Mouse (Mus musculus) R1 (cell line): Measurements from ENCODE around the gene Tmem88.

ENCODE experiments used
- DNase-seq: peaks from one replicate; pipeline ENCODE4 v3.0.0-alpha.2; 2018; ENCODE audit warnings: low read depth, low spot score

The Tmem88 gene

DNA sequence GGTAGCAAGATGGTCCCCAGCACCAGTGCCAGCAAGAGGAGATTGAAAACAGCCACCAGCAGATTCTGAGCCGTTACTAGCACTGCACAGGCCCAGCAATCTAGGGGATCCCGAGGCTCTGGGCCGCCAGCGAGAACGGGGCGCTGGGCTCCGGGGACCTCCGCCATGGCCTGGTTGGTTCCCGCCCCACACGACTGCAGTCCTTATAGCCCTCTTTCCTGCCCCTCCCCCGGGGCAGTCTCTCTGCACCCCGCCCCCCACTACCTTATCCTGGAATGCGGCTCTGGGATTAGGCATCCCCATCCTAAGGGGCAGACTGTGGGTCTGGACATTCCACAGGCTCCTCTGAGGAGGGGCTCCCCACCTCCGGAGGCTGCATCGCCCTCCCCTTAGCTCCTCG lies at the start of gene Tmem88:
Gene Tmem88, minus strand, starts transcription at position 176 of the 400 bp plus-strand sequence.
- DNase-seq: peak; percentile 91

- no peak for DNase-seq
Observed at GRCm38 (mm10) chr11:69447299-69447698, 49.3 kb upstream of the Tmem88 start.

- peak; percentile 71 for DNase-seq
Observed at GRCm38 (mm10) chr11:69443328-69443727, 45.3 kb upstream of the Tmem88 start.

GRCm38 (mm10) chr11:69437291-69437690 lies 39.3 kb upstream of the Tmem88 start:
- peak; percentile 51 for DNase-seq

- no peak for DNase-seq
Observed at GRCm38 (mm10) chr11:69433189-69433588, 35.2 kb upstream of the Tmem88 start.

DNA sequence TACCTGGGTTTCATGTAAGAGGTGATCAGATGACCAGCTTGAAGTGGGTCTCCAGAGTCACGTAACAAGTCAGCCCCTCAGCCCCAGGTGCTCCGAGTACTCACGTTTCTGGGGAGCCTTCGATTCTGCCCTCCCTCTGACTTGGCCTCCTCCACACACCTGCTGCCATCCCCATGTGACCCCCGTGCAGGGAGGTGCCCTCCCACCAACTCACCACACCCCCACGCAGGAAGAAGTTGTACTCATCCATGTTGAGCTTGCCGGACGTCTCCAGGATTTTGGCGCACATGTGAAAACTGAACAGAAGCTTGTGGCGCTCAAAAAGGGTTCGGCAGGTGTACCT lies 34.6 kb upstream of the Tmem88 start:
- DNase-seq: no peak

DNA sequence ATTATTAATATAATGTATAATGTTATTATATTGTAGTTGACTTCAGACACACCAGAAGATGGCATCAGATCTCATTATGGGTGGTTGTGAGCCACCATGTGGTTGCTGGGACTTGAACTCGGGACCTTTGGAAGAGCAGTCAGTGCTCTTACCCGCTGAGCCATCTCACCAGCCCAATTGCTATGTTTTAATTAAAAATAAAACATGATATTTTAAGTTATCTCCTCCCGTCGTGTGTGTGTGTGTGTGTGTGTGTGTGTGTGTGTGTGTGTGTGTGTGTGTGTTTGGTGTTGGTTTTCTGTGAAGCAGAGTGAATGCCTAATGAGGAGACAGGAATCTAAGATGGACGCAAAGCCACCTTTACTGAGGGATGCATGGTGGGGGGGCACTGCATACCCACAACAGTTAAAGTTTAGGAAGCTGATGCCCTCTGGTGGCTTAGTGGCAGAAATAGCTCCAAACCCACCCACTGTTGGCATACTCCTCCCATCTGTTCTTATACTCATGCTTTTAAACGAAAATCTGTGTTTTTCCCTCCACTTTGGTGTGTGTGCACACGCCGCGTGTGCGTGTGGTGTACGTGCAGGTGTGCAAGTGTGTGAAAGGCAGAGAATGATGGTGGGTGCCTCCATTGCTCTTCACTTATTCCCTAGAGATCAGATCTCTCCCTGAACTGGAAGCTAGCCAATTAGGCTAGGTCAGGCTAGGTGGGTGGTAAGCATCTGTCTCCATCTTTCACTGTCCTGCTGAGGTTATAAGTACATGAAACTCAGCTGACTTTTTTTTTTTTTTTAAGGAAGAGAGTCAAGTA lies 34.0 kb upstream of the Tmem88 start:
- peak; percentile 88 for DNase-seq

DNA sequence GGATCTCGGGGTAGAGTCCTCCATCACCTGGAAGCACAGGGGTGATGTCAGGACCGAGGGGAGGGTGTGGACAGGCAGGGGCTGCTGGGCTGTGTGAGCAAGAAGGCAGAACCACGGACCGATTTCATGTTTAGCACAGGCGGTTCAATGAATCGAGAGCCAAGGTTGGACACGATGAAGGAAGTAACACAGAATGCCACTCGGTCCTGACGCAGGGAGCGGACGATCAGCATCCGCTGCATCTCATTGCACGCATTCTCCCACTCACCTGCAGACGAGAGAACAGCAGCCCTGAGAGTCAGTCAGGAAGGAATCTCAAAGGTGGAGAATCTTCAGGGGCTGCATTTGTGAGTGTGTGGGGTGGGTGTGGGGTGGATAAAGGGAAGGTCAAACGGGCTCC lies 32.6 kb upstream of the Tmem88 start:
- no peak for DNase-seq

GRCm38 (mm10) chr11:69429313-69429712 lies 31.3 kb upstream of the Tmem88 start:
- no peak for DNase-seq

DNA sequence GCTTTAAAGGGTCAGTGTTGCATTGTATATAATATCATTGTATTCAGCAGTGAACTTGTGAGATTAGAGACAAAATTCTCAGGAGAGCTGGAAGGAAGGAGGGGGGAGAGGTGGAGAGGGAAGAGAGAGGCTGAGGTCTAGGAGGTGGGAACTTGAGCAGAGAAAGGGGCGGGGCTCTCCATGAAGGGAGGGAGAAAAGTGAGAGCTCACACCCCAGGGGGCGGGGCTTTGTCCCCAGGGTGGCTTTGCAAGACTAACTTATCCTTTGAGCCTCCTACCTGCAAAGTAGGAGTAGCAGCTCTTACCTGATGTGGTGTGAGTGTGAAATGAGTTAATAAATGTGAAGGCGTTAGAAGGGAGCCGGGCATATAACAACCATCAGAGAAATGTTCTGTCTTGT lies 30.7 kb upstream of the Tmem88 start:
- DNase-seq: peak; percentile 88

DNA sequence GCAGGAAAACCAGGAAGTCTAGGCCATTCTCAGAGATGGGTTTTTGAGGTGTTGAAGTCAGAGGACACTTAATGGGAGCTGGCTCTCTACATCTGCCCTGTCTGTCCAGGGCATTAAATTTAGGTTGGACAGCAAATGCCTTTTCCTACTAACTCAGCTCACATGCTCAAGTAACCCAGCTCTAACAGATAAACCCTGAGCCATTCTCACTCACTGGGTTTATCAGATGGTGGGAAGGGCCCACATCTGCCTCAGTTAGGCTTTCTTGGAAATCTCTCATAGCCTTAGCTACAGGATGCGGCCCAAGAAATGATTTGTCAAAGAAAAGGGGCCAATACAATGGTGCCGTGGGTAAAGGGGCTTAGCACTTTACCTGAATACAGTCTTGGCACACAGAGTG lies 28.2 kb upstream of the Tmem88 start:
- DNase-seq: no peak

- DNase-seq: no peak
Observed at GRCm38 (mm10) chr11:69423885-69424284, 25.9 kb upstream of the Tmem88 start.

DNA sequence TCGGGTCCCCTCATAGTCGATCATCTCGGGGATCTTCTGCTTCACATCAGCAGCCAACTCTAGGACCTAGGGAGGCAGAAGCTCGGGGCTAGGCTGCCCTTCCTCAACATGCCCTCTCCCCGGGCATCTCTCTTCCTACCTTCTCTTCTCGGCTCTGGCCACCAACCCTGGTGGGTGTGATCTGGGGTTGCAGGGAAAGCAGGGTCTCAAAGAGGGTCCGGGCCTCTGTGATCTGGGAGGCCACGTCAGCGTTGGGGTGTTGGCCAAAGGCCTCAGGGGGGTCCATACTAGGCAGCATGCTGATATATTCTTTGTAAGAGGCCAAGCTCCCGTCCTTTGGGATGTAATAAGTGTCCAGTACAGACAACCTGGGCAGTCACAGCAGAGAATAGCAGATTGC lies 24.8 kb upstream of the Tmem88 start:
- no peak for DNase-seq

DNA sequence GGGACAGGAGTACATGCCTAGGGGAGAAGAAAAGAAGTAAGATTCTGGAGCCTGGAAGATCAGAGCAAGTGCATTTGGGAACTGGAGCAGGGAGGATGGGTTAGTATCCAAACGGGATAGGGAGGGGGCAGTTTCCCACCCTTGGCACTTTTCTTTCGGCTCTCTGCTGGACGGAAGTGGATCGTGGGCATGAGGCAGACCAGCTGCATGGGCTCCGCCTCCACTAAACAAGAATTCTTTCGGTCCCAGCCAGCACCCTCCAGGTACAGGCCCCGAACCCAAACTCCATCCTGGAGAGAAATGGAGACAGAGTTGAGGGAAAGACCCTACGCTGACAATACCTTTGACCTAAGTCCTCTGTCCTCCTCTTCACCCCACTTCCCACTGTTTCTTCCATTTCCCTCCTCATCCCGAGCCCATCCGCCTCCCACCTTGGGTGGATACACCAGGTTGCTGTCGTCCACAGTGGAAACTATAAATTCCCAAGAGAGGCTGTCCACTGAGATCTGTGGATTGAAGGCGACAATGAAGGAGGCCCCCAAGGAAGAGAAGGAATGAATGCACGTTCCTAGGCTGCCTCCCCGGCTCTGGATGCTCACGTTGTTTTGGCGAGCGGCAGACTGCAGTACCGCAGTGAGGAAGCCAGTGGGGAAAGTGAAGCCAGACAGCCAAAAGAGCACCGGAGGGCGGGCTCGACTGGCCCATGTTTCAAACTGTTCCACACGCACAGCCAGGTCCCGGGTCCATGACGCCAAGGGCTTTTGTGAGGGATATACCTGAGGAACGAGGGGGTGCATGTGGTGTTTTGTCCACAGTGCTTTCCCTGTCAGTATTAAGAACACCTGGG lies 23.3 kb upstream of the Tmem88 start:
- DNase-seq: no peak

- no peak for DNase-seq
Observed at GRCm38 (mm10) chr11:69420554-69421000, 22.5 kb upstream of the Tmem88 start.

- DNase-seq: peak; percentile 91
Observed at GRCm38 (mm10) chr11:69419813-69420553, 21.9 kb upstream of the Tmem88 start.

DNA sequence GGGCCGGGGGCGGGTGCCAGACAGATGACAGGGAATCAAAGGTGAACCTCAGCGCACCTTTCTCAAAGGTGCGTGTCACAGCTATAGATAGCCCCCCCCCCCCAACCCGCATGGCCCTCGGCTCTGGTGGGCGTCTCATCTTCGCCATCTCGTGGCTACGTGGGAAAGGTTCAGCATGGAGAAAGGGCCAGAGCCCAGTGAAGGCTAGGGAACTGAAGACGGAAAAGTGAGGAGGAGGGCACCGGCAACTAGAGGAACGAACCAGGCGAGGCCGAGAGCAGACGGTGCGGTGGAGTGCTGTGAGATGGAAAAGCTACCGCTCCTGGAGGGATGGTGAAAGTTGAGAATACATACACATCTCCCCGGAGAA lies 21.4 kb upstream of the Tmem88 start:
- no peak for DNase-seq

- DNase-seq: peak; percentile 100
Observed at GRCm38 (mm10) chr11:69418481-69419442, 20.7 kb upstream of the Tmem88 start.

DNA sequence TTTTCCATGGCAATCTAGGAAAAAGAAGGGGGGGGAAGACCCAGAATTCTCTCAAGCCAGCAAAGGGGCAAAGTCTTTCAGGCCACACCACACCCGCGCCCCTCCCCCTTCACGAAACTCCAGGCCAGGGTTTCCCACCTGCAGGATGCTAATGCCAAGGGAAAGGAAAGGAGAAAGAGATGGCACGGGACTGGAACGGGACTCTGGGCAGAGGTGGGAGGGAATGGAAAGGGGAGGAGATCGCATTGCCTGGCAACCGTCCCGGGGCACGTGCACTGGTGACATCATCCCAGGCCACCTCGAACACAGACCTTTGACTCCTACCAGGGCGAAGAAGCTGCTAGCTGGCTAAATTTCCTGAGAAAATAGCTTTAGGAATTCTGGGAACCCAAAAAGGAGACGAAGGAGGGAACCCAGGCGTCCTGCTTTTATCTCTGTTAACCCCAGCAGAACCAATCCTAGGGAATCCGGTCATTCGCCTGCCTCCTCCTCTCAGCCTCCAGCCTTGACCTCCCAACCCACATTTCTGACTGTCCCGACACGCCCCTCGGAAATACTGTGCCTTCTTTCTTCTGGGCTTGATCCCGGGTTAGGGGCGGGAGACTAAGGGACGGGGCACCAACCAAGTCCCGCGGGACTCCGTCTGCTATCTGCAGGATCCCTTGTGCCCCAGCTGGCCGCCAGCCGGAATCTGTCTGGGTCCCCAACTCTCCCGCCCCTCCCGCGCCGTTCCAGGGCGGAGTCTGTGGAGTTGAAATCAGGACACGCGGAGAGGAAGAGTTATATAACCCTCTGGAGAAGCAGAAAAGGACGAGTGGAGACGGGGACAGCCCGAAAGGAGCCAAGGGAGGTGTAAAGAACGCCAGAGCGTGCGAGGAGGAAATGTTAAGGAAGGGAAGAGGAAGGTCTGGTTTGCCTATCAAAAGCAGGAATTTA lies 19.7 kb upstream of the Tmem88 start:
- peak; percentile 98 for DNase-seq

- peak; percentile 46 for DNase-seq
Observed at GRCm38 (mm10) chr11:69416921-69417448, 19.0 kb upstream of the Tmem88 start.
